Mouse (Mus musculus) retina, postnatal 1 day (tissue): ENCODE data around the gene Prpf38b.
"Not testable (repeated sequence)": the region's sequence is repeated elsewhere in the genome, so short reads cannot be mapped to it uniquely, and the experiment has no call there.

ENCODE experiments used
- DNase-seq: peaks from one replicate; pipeline ENCODE4 v3.0.0-alpha.2; 2012

The Prpf38b gene

GRCm38 (mm10) chr3:108900147-108900546 is 11.4 kb downstream of the Prpf38b start:
- no peak for DNase-seq

- DNase-seq, result no peak
These were observed 12.9 kb downstream of the Prpf38b start for GRCm38 (mm10) chr3:108898640-108899039.

- DNase-seq, result no peak
These were observed 18.6 kb downstream of the Prpf38b start for GRCm38 (mm10) chr3:108892914-108893313.

- no peak for DNase-seq
These were observed 19.4 kb downstream of the Prpf38b start for GRCm38 (mm10) chr3:108892080-108892479.

GRCm38 (mm10) chr3:108889908-108890307 is 21.6 kb downstream of the Prpf38b start, which contains the start of gene Fndc7:
Gene Fndc7, minus strand, starts transcription at chr3:108890008.
- DNase-seq, result no peak

GRCm38 (mm10) chr3:108887618-108887975 is 23.9 kb downstream of the Prpf38b start:
- DNase-seq, result no peak

DNA sequence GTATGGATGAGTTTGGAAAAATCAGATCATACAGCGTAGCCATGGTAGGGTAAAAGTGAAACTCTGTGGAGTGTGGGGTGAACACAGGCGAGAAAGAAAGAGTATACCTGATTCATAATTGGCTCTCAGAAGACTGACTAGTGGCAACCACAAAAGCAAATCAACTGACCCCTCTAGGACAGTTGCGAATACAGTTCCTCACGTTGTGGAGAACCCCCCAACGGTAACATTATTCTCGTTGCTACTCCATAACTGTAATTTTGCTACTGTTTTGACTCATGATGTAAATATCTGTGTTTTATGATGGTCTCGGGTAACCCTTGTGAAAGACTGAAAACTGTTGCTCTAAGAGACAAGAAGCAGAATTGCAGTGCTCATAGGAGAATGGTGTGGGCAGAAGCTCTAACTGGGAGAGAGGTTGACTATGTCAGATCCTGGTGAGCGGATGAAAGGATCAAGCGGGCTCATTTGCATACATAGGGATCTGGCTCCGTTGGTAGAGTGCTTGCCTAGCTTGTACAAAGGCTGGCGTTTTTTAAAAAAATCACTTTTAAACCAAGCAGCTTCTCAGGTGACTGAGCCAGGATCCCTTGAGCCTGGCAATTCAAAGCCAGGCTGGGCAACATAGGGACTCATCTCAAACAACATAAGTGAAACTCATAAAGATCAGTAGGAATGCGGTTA is 24.5 kb downstream of the Prpf38b start:
- no peak for DNase-seq

DNA sequence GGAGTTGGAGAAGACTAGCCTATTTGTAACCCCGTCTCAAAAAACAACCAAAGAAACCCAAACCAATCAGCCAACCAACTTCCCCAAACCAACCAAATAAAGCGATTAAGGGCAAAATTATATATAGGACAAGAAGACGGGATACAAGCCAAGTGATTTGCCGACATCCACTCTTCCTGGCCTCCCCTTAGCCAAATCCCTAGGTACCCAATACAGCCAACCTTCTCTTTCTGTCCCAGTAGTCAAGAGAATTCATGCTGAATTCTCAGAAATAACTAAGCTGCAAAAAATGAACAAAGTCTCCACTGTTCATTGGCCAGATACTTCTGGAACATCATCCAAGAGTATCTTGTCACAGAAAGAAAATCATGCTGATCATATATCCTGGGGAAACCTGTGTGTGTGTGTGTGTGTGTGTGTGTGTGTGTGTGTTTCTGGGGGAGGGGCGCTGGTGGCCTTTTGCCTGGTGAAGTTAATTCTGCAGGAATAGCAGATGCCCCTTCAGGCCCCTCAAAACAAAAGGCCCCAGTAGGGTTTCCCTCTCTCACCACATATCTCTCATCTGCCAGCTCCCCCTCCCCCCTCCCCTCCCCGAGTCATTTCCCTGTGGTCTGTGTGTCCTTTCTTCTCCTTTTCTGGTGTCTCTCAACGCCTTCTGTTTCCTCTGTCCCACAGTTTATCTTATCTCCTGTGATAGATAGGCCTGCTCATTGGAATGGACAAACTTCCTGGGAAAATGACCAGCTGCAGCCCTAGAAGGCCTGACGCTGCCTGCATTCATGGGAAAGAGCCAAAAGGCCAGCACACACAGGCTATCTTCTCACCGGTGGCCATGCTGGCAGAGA is 25.6 kb downstream of the Prpf38b start:
- peak; percentile 88 for DNase-seq

DNA sequence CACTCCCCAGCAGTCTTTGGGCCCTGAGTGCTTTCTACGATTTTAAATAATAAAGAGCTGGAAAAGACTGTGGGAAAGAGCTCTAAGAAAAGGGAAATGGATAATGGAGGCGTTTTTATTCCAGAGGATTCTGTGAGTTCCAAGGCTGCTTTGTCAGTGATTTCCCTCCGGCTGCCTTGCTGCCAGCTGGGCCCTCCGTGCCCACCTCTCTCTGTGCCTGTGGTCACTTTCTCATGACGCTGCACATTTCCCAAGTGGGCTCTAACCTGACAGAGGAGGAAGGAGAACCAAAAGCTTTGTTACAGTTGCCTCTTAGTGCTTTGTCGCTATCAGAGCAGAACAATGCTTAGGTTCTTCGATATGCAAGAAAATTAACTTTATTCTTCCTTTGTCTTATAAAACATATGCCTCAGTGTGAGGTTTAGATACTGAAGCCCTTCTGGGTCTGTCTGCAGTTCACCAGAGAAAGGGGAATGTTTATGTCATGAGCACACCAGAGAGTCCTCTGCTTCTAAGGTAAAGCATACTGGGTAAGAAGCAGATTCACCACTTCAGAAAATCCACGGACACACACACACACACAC is 26.7 kb downstream of the Prpf38b start:
- no peak for DNase-seq

- DNase-seq, result no peak
These were observed 28.5 kb downstream of the Prpf38b start for GRCm38 (mm10) chr3:108883067-108883466.

GRCm38 (mm10) chr3:108881873-108882272 is 29.7 kb downstream of the Prpf38b start:
- DNase-seq, result not testable (repeated sequence)

DNA sequence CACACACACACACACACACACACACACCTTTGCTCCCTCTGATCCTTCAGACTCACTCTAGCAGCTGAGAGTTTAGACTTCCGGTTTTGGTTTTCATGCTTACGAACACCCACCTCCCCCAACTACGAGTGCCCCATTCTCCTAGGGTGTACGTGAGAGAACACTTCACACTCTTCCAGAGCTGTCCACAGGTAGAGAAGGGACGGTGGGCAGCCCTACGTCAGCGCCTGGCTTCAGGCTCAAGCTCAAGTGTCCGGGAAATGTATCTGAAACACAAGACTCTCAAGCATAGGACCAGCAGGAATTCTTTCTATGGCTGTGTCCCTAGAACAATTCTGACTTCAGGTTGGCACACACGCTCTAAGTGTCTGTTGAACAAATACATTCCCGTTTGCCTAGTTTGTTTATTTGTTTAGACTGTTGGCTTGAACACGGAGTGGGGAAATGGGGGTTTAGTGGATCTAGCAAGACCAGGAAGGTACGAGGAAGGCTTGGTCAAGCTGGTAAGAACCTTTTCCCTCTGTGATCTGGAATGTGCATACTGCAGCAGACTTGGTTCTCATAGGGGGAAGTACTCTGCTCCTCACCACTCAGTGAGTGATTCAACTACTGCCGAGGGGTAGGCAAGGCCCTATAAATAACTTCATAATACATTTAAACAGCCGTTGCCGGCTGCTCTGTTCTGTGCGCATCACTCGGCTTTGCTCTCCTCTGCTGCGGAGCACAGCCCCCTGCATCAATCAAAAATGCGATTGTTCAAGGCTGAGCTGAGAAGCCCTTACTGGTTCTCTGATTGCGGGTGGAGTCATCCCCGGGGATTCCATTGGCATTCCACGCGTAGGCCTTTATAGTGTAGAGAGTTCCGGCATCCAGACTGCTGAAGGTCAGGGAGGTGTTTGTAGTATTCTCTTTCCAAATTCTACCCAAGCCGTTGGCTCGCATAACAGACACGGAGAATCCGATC is 30.7 kb downstream of the Prpf38b start:
- no peak for DNase-seq

- DNase-seq, result no peak
These were observed 31.6 kb downstream of the Prpf38b start for GRCm38 (mm10) chr3:108879836-108880435.

GRCm38 (mm10) chr3:108879129-108879528 is 32.4 kb downstream of the Prpf38b start:
- peak; percentile 44 for DNase-seq

DNA sequence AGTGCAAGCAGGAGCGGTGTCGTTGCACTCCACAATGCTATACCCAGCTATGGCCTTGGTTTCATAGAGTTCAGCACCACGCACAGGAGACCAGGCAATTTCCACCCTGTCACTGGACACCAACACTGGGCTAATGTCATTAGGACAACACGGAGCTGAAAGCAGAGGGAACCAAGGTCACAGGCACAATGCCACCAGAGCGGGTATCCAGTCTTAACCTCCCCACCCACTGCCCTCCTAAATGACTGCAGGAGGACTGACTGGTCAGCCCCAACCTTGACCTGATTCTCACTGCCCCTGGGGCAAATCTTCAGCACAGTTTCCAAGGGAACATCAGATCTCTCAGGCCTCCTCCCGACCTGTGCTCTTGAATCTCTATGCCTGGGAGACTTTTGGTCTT is 40.9 kb downstream of the Prpf38b start:
- no peak for DNase-seq

DNA sequence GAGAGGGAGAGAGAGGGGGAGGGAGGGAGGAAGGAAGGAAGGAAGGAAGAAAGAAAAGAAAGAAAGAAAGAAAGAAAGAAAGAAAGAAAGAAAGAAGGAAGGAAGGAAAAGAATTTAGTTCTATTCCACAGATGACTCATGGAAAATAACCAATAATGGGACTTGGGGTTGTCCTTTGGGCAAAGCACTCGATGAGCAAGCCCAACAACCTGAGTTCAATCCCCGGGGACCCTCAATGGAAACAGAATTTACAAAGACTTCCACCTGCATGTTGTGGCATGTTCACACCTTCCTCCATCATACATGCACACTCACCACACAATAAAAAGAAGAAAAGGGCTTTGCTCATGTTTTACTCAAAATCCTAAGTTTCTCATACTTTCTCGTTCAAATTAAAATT is 44.1 kb downstream of the Prpf38b start:
- no peak for DNase-seq

DNA sequence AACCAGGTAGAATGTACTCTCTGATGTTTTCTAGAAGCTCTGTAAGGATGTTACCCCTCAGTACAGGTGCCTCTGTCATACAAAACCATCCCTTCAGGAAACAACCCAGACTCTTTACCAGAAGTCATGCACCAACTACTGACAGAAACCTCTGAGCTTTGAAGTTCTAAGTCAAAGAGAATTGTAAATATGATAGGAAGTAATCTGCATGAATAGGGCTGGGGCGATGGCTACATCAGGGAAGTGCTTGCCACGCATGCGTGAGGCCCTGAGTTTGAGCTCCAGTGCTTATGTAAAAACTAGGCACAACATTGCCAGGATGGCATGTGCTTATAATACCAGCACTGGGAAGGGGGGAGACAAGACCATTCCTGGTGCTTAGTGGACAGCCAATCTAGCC is 45.9 kb downstream of the Prpf38b start:
- no peak for DNase-seq

DNA sequence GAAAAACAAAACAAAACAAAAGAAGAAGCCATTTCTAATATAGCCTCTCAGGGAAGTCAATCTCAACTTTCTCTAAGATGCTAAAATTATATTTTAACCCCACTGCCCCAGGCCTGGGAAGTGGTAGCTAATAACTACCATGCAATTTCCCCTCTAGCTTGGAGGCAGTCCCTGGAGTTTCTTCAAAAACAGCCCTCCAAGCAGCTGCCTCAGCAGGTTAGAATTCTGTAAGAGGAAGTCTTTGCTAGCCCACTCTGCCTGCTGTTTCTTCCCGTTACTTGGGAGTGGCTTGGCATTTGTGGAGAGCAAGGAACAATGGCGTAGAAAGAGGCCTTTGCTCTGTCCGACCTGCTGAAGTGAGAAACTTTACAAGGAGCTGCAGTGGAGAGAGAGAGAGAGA is 46.4 kb downstream of the Prpf38b start:
- DNase-seq, result no peak

DNA sequence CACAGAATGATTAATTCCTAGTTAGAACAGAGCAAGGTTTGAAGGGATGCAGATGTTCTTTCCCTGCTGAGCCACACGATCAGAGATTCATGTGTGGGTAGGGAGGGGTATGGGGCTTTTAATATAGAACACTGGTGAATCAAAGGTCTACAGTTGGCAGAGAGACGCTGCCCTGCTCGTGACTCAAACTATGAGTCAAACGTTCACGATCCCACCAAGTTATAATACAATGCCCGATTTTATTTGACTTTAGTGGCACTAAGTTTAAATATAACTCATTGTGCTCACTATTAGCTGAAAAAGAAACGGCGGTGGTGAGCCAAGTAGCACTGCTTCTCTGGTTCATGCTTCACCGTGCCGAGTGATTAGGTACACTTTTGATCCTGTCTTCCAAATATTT is 48.4 kb downstream of the Prpf38b start:
- no peak for DNase-seq

- DNase-seq, result not testable (repeated sequence)
These were observed 49.2 kb downstream of the Prpf38b start for GRCm38 (mm10) chr3:108862282-108862681.

GRCm38 (mm10) chr3:108860786-108861185 is 50.7 kb downstream of the Prpf38b start:
- no peak for DNase-seq

- peak; percentile 84 for DNase-seq
These were observed 53.2 kb downstream of the Prpf38b start for GRCm38 (mm10) chr3:108858231-108858770.
